Mouse (Mus musculus) olfactory bulb, adult 2 months (tissue): Measurements from ENCODE around the gene Mgat4a. TPM values are rescaled to one million over a fixed set of nuclear protein-coding genes. Genes with fewer than 3 reads are reported as not detected.

Experiments used
- H3K27ac ChIP-seq: fragments of 200-500 bp; 2 replicates; pipeline ENCODE4 v1.5.1; 2012; ENCODE audit warnings: low read depth, low read length; ENCODE audit not compliant: insufficient read depth
- H3K4me1 ChIP-seq: fragments of 200-500 bp; 2 replicates; pipeline ENCODE4 v1.6.1; 2012; ENCODE audit warnings: low read length; ENCODE audit not compliant: control insufficient read depth, insufficient read depth
- H3K4me3 ChIP-seq: fragments of 200-500 bp; 2 replicates; pipeline ENCODE4 v1.5.1; 2012; ENCODE audit warnings: mild to moderate bottlenecking, low read depth, low read length, moderate library complexity; ENCODE audit not compliant: insufficient read depth
- CTCF ChIP-seq: fragments of 200-500 bp; IDR thresholded peaks from 2 replicates; pipeline ENCODE4 v1.5.1; 2012; ENCODE audit warnings: low read depth, mild to moderate bottlenecking, low read length, moderate library complexity; ENCODE audit not compliant: insufficient read depth
- POLR2A ChIP-seq: fragments of 200-500 bp; IDR thresholded peaks from 2 replicates; pipeline ENCODE4 v1.6.1; 2012; ENCODE audit warnings: mild to moderate bottlenecking, low read depth, low read length, moderate library complexity; ENCODE audit not compliant: insufficient read depth
- WGBS: fragments of 180-500 bp; shearing (Covaris S2); methylation state at CpG from one replicate; pipeline ENCODE4 v1.1.7; 2018; 5-methylcytosine and 5-hydroxymethylcytosine counted together
- polyA plus RNA-seq: library from polyadenylated mRNA; stranded (reverse); fragments of >200 nt; gene quantifications from 2 replicates; pipeline ENCODE4 v1.2.4, GENCODE M21; 2012; ENCODE audit warnings: low replicate concordance; ENCODE audit not compliant: missing spikeins, insufficient read depth, insufficient read length

Gene Mgat4a
- polyA plus RNA-seq, 1 experiment = not detected

DNA sequence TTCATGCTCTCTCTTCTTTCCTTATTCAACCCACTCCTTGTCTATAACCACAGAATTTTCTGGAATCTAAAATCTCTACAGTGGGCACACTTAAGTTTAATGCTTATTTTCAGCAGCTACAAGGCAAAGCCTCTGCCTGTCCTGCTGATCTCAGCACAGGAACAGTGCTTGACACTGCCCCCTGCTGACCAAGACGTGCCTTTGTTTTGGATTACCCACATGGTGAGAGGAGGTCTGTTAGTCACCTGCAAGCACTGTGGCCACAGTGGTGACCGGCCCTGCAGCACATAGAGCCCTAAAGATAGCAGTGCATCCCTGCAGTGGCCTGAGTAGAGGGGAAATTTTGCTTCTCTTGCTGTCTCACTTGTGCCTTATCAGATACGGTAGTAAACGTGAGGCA is 139.1 kb downstream of the Mgat4a start:
- no peak overlapping the region for H3K4me3 ChIP-seq
- WGBS = 58% methylated on average over 4 of the region's 4 CpGs
- TF ChIP-seq CTCF = peak; percentile 41; the same call in 1 of the 2 replicates
- TF ChIP-seq POLR2A = no peak

DNA sequence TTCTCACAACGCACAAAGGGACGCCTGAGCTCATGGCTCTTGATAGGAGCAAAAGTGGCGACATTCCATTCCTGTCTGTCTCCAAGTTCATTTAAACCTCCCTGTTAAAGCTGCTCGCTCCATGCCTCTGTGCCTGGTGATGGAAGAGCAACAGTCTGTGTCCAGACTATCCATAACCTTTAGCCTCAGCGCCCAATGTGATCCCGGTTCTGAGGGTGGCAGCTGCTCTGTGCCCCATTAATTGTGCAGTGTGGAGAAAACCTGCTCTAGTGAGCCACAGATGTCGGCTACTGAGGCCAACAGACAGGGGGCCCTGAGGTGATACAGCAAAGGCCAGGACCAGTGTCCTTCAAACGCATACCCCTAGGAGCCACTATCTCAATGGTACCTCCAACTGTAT is 141.1 kb downstream of the Mgat4a start:
- 88% methylated on average over 8 of the region's 8 CpGs for WGBS
- no peak for TF ChIP-seq POLR2A
- no peak for TF ChIP-seq CTCF
- Histone ChIP-seq H3K4me1 (peaks cover 5% of the 10 kb centered on the region; the same call in 1 of the 2 replicates), H3K4me3 (no peak overlapping the region), H3K27ac (no peak overlapping the region)

More for the DNA sequence above, 139.1 kb downstream of the Mgat4a start:
- Histone ChIP-seq H3K4me1 (peaks cover 5% of the 10 kb centered on the region; the same call in 1 of the 2 replicates), H3K27ac (no peak overlapping the region)

DNA sequence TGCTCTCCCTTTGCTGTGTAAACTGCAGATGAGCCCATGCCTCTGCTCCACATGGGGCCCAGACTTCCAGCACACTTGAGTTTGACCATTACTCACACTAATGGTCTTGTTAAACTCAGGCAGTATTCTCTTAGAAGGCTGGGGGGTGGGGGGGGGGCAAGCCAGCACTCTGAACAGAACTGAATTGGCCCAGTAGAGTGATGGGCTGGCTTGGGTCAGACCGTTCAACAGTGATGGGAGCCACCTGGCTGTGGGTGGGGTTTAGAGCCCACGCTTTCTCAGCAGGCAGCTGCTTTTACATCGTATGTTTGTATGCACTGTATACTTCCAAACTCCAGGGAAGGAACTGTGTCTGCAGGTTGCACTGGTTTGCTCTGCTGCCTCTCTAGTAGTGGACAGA is 141.9 kb downstream of the Mgat4a start:
- H3K27ac ChIP-seq = no peak overlapping the region
- WGBS = 44% methylated on average over 3 of the region's 3 CpGs
- no peak overlapping the region for H3K4me3 ChIP-seq
- TF ChIP-seq CTCF (no peak), POLR2A (no peak)
- peaks cover 5% of the 10 kb centered on the region; the same call in 1 of the 2 replicates for H3K4me1 ChIP-seq

DNA sequence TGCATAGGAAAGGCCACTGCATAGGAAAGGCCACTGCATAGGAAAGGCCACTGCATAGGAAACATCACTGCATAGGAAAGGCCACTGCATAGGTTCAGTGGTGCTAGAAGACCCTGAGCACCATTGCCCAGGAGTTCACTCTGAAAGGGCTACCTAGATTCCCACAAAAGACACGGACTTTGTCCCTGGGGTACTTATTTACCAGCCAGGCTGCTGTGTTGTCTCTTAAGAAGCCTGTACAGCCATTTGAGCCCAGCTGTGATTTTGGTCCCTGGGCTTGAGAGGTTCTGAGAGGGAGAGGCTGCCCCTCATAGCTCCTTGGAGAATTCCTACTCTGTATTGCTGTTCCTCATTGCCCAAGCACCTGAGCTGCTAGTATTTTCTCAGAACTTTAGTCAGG is 144.3 kb downstream of the Mgat4a start:
- Histone ChIP-seq H3K4me1 (peaks cover 5% of the 10 kb centered on the region; the same call in 1 of the 2 replicates), H3K4me3 (no peak overlapping the region), H3K27ac (no peak overlapping the region)
- 88% methylated on average over 1 of the region's 1 CpGs for WGBS
- TF ChIP-seq POLR2A (no peak), CTCF (no peak)

DNA sequence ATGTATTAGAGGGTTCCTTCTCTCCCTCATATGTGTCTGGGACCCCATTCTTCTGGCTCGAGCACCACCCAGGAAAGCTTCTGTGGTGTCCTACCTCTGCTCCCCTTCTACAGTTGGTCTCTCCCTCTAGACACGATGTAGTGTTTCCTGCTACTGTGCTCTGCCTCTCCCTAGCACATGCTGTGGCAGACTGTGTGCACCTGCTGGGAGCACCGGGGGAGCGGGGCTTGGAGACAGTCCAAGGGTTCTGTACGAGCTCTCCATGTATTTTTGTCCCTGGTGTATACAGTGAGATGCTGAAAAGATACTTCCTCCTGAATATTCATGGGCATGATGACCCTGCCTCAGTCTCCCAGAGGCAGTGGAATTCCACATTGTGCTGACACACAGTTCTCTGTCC is 147.6 kb downstream of the Mgat4a start:
- no peak overlapping the region for H3K27ac ChIP-seq
- TF ChIP-seq CTCF (no peak), POLR2A (no peak)
- no peaks in the 10 kb centered on the region for H3K4me1 ChIP-seq
- 40% methylated on average over 5 of the region's 5 CpGs for WGBS
- no peak overlapping the region for H3K4me3 ChIP-seq

Other genes starting within 250 kb of the Mgat4a start
- 177 TPM in 1 of 2 replicates, not detected in the other for gene Inpp4a, start 241.2 kb downstream of the Mgat4a start, polyA plus RNA-seq
- gene Coa5, start 110.9 kb downstream of the Mgat4a start, polyA plus RNA-seq = not detected in 2 replicates
- not detected in 2 replicates for gene Unc50, start 110.9 kb downstream of the Mgat4a start, polyA plus RNA-seq
- not detected in 2 replicates for gene 2010300C02Rik, start 179.1 kb upstream of the Mgat4a start, polyA plus RNA-seq